ENCODE assay signal across 16 mouse cellular contexts in the genomic region with DNA sequence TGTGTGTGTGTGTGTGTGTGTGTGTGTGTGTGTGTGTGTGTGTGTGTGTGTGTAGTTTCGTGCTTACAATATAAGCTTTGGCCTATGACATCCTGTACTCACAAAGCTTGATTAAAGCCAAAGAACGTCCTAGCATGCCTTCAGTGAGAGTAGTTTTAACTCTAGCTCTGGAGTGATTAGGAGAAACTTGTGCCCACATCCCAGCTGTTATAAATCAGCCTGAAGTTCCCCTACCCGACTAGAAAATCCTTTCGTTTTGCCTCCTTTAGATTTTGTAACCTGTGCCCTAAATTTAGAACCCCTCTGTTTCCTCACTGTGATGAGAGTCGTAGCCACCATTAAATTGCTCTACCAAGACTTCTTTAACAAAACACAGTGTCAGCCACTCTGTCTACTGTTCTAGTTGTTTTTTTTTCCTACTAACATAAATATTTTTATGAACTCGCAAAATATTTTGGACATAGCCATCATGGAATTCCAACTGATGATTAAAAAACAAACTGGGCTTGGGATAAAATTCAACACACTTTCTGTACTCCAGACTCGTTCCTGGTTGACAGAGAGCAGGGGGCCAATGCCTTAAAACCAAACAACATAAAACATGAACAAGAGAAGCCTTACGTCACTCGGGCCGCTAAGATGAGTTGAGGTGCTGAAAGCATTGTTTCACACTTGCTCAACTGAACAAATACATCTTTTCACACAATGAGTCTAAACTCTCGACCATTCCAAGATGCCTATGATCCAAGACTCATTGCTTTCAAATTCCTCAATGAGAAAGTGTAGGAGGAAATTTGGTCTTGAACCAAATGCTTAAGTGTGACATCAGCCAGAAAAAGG.
DNase-seq lines count a peak whose midpoint lies in the region; ATAC-seq and TF ChIP-seq lines count a peak whose summit lies in the region.
"Had no signal": no experiment of that assay in that cellular context is flagged by ENCODE, and none has a peak within 500 bp of the region (broad histone marks: within the 10 kb centered on the region; RNA-seq: fewer than 3 reads in every experiment).

No protein-coding gene starts in this region.

- H3K9me3 ChIP-seq in heart, postnatal 0 days (replicated peaks; ENCODE audit: control insufficient read depth, low read length), result no peaks in the 10 kb centered on the region
- H3K9me3 ChIP-seq in lung, embryonic 15.5 days, result no peaks in the 10 kb centered on the region
- H3K9me3 ChIP-seq in stomach, postnatal 0 days (ENCODE audit: control insufficient read depth, low read length), result no peaks in the 10 kb centered on the region
- H3K9me3 ChIP-seq in midbrain, embryonic 10.5 days (replicated peaks), result no peaks in the 10 kb centered on the region
- H3K9me3 ChIP-seq: liver, embryonic 15.5 days; midbrain, embryonic 15.5 days had no signal

- H3K4me2 ChIP-seq in heart, postnatal 0 days (ENCODE audit: low read depth, low read length), result no peak overlapping the region
- no peak overlapping the region for H3K4me2 ChIP-seq in lung, embryonic 15.5 days
- no peak overlapping the region for H3K4me2 ChIP-seq in stomach, postnatal 0 days (replicated peaks; ENCODE audit: low read depth)
- H3K4me2 ChIP-seq: liver, embryonic 15.5 days; midbrain, embryonic 15.5 days had no signal

- H3K4me1 ChIP-seq in heart, postnatal 0 days (ENCODE audit: control insufficient read depth, insufficient read depth), result no peaks in the 10 kb centered on the region
- peaks cover 22% of the 10 kb centered on the region for H3K4me1 ChIP-seq in lung, embryonic 15.5 days
- H3K4me1 ChIP-seq in stomach, postnatal 0 days (replicated peaks; ENCODE audit: control insufficient read depth, insufficient read depth), result no peaks in the 10 kb centered on the region
- H3K4me1 ChIP-seq in midbrain, embryonic 10.5 days, result peaks cover 11% of the 10 kb centered on the region
- H3K4me1 ChIP-seq: liver, embryonic 15.5 days had no signal

- intact Hi-C loops in heart, postnatal 25 days (cut with DNase I), result no loop called here

- peak; percentile 20 for DNase-seq in heart, postnatal 0 days (ENCODE audit: low spot score)
- DNase-seq in heart, postnatal 25 days (ENCODE audit: low spot score), result no peak
- no peak for DNase-seq in lung, postnatal 4 days
- peak; percentile 14 for DNase-seq in heart, postnatal 4 days
- no peak for DNase-seq in stomach, postnatal 0 days (ENCODE audit: low spot score)
- no peak for DNase-seq in midbrain, embryonic 10.5 days (ENCODE audit: low spot score)
- DNase-seq: cerebellum, postnatal 14 days; gastrocnemius, postnatal 10 days; kidney, adult 9 months; layer of hippocampus, adult 9-11 months; right cerebral cortex, postnatal 14 days; thymus, adult 2 months had no signal

- H3K9ac ChIP-seq in heart, postnatal 0 days (replicated peaks; ENCODE audit: low read depth, low read length), result no peak overlapping the region
- no peak overlapping the region for H3K9ac ChIP-seq in lung, embryonic 15.5 days
- H3K9ac ChIP-seq in stomach, postnatal 0 days (ENCODE audit: low read length), result no peak overlapping the region
- H3K9ac ChIP-seq: liver, embryonic 15.5 days; midbrain, embryonic 15.5 days had no signal

- no peaks in the 10 kb centered on the region for H3K36me3 ChIP-seq in heart, postnatal 0 days (replicated peaks; ENCODE audit: control insufficient read depth, insufficient read depth, low read length)
- H3K36me3 ChIP-seq in lung, embryonic 15.5 days, result no peaks in the 10 kb centered on the region
- H3K36me3 ChIP-seq in stomach, postnatal 0 days (ENCODE audit: control insufficient read depth, insufficient read depth, low read length), result no peaks in the 10 kb centered on the region
- no peaks in the 10 kb centered on the region for H3K36me3 ChIP-seq in midbrain, embryonic 10.5 days
- H3K36me3 ChIP-seq: liver, embryonic 15.5 days; midbrain, embryonic 15.5 days had no signal

- no peaks in the 10 kb centered on the region for H3K27me3 ChIP-seq in heart, postnatal 0 days (ENCODE audit: control insufficient read depth, insufficient read depth, low read length)
- H3K27me3 ChIP-seq in lung, embryonic 15.5 days, result no peaks in the 10 kb centered on the region
- H3K27me3 ChIP-seq in stomach, postnatal 0 days (ENCODE audit: control insufficient read depth, insufficient read depth, low read length), result no peaks in the 10 kb centered on the region
- no peaks in the 10 kb centered on the region for H3K27me3 ChIP-seq in midbrain, embryonic 10.5 days (ENCODE audit: low read depth, poor library complexity, severe bottlenecking)
- H3K27me3 ChIP-seq: liver, embryonic 15.5 days; midbrain, embryonic 15.5 days had no signal

- WGBS in heart, postnatal 0 days, result 52% methylated on average over 11 of the region's 11 CpGs
- WGBS in lung, embryonic 15.5 days, result 34% methylated on average over 11 of the region's 11 CpGs
- 37% methylated on average over 11 of the region's 11 CpGs for WGBS in stomach, postnatal 0 days
- 71% methylated on average over 11 of the region's 11 CpGs for WGBS in midbrain, embryonic 10.5 days

- TF ChIP-seq CTCF in heart, postnatal 0 days (IDR thresholded peaks at IDR 0.05; ENCODE audit: low read depth), result no peak
- no peak for TF ChIP-seq CTCF in stomach, postnatal 0 days (IDR thresholded peaks at IDR 0.05; ENCODE audit: low read depth)

- no peak overlapping the region for H3K4me3 ChIP-seq in heart, postnatal 0 days (ENCODE audit: low read depth, low read length)
- no peak overlapping the region for H3K4me3 ChIP-seq in lung, embryonic 15.5 days
- H3K4me3 ChIP-seq in stomach, postnatal 0 days (ENCODE audit: low read depth, low read length), result no peak overlapping the region
- no peak overlapping the region for H3K4me3 ChIP-seq in midbrain, embryonic 10.5 days
- H3K4me3 ChIP-seq: erythroblast, embryonic 14.5 days; liver, embryonic 15.5 days; midbrain, embryonic 15.5 days had no signal

- no peak for TF ChIP-seq EP300 in heart, postnatal 0 days (IDR thresholded peaks at IDR 0.05; ENCODE audit: low read depth)
- no peak for TF ChIP-seq EP300 in stomach, postnatal 0 days (optimal IDR thresholded peaks at IDR 0.05)

- no peak overlapping the region for H3K27ac ChIP-seq in heart, postnatal 0 days (ENCODE audit: low read depth)
- H3K27ac ChIP-seq in lung, embryonic 15.5 days, result peak overlapping the region; percentile 64
- H3K27ac ChIP-seq in stomach, postnatal 0 days (replicated peaks), result peak overlapping the region; percentile 53; the same call in 1 of the 2 replicates
- H3K27ac ChIP-seq in midbrain, embryonic 10.5 days (replicated peaks), result no peak overlapping the region
- H3K27ac ChIP-seq: liver, embryonic 15.5 days; midbrain, embryonic 15.5 days had no signal

- no peak for ATAC-seq in heart, postnatal 0 days (ENCODE audit: insufficient read depth, low read depth)
- ATAC-seq in lung, embryonic 15.5 days (ENCODE audit: borderline replicate concordance, extremely low read depth, low FRiP score, low TSS enrichment), result no peak
- ATAC-seq in stomach, postnatal 0 days (ENCODE audit: low FRiP score, low TSS enrichment), result no peak
- ATAC-seq: midbrain, embryonic 15.5 days had no signal

Comparison
In these comparisons a context has a peak if more than half of its experiments do, and no peak if none do; other contexts are left out.
1. DNase-seq: peak in heart, postnatal 0 days (single experiment) and heart, postnatal 4 days (single experiment); none in heart, postnatal 25 days (single experiment), lung, postnatal 4 days (0 of 2), stomach, postnatal 0 days (single experiment) and midbrain, embryonic 10.5 days (single experiment).
2. H3K27ac ChIP-seq: peak in lung, embryonic 15.5 days (single experiment) and stomach, postnatal 0 days (single experiment); none in heart, postnatal 0 days (single experiment) and midbrain, embryonic 10.5 days (single experiment).